Mouse (Mus musculus): ENCODE measurements at regions not wholly inside any gene's neighbourhood (a gene's known extent, or its start where the extent isn't known, plus 50 kb on each side); places are given as distances from the start of the nearest gene placed in this dataset.

DNA sequence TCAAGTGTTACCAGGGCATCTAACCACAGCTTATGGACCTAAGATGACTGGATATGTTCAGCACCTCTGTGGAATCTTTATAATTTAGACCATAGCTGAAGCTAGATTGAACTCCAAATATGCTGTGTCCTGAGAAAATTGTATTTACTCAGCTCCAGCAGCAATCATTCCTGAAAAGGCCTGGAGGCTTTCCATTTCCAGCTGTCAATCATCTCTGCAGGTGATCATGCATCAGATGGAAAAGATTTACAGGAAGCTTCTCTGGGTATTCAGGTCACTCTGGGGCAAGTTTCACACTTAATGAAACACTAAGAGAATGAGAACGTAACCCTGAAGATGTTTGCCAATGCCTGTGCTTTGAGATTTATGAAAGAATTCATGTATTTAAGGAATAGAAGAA lies 502.1 kb downstream of the Basp1 start:
- TF ChIP-seq POLR2A (IDR thresholded peaks at IDR 0.05; ENCODE audit: borderline replicate concordance, extremely low read depth, insufficient read depth, insufficient read length) = no peak
- Histone ChIP-seq H3K9ac (ENCODE audit: low read depth, low read length, severe bottlenecking) (no peak overlapping the region), H3K4me2 (replicated peaks; ENCODE audit: low read depth, low read length, severe bottlenecking) (no peak overlapping the region), H3K4me3 (replicated peaks; ENCODE audit: low read length) (no peak overlapping the region), H3K27ac (replicated peaks; ENCODE audit: low read depth, low read length) (no peak overlapping the region), H3K4me1 (ENCODE audit: control insufficient read depth, insufficient read depth, low read length) (no peaks in the 10 kb centered on the region), H3K9me3 (ENCODE audit: control insufficient read depth, low read length) (no peaks in the 10 kb centered on the region), H3K27me3 (ENCODE audit: control insufficient read depth, insufficient read depth, low read length) (no peaks in the 10 kb centered on the region), H3K36me3 (ENCODE audit: control insufficient read depth, insufficient read depth, low read length) (no peaks in the 10 kb centered on the region)
- DNase-seq (ENCODE audit: low spot score) (no peak), ATAC-seq (ENCODE audit: low FRiP score, low read depth) (no peak)
- WGBS = 58% methylated on average over 1 of the region's 1 CpGs

DNA sequence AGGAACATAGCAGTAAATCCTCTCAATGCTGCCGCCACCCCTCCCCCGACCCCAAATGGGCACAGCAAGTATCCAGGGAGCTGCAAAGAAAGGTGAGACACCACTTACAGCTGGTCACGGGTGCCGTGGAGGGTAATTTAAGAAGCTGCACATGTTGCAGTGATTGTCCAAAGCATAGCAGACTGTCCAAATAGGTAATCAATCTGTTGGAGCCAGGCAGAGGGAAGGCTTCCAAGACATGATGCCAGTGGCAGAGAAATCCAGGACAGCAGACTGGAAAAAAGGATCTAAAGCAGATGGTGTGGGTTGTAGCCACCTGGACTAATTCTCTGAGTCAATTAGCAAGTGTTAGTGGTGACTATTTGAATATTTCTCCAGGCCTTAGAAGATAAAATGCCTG lies 506.6 kb downstream of the Basp1 start:
- no peak overlapping the region for H3K4me3 ChIP-seq (replicated peaks; ENCODE audit: low read length)
- ATAC-seq (ENCODE audit: low FRiP score, low read depth) (no peak), DNase-seq (ENCODE audit: low spot score) (no peak)
- H3K4me1 ChIP-seq (ENCODE audit: control insufficient read depth, insufficient read depth, low read length) = no peaks in the 10 kb centered on the region
- no peak overlapping the region for H3K4me2 ChIP-seq (replicated peaks; ENCODE audit: low read depth, low read length, severe bottlenecking)
- no peak overlapping the region for H3K9ac ChIP-seq (ENCODE audit: low read depth, low read length, severe bottlenecking)
- H3K27ac ChIP-seq (replicated peaks; ENCODE audit: low read depth, low read length) = no peak overlapping the region
- WGBS = 41% methylated on average over 4 of the region's 4 CpGs
- H3K27me3 ChIP-seq (ENCODE audit: control insufficient read depth, insufficient read depth, low read length) = no peaks in the 10 kb centered on the region
- no peak for TF ChIP-seq POLR2A (IDR thresholded peaks at IDR 0.05; ENCODE audit: borderline replicate concordance, extremely low read depth, insufficient read depth, insufficient read length)
- H3K36me3 ChIP-seq (ENCODE audit: control insufficient read depth, insufficient read depth, low read length) = no peaks in the 10 kb centered on the region
- no peaks in the 10 kb centered on the region for H3K9me3 ChIP-seq (ENCODE audit: control insufficient read depth, low read length)

DNA sequence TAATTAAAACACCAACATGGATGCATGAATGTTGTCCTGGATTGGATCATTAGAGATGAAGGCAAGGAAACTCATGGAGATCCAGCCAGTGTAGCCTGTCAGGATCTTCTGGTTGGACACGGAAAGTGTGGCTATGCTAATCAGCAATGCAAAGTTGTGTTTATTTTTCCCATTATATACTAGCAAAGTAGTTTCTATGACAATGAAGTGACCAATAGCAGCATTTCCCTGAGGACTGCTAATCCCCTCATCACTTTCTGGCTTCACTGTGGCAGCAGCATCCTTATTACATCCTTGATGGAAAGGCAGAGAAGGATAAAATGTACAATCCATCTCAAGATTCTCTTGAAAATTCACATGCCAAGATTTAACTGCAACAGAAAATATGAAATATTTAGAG lies 534.7 kb downstream of the Basp1 start:
- H3K9ac ChIP-seq (ENCODE audit: low read depth, low read length, severe bottlenecking) = no peak overlapping the region
- TF ChIP-seq POLR2A (IDR thresholded peaks at IDR 0.05; ENCODE audit: borderline replicate concordance, extremely low read depth, insufficient read depth, insufficient read length) = no peak
- DNase-seq (ENCODE audit: low spot score) (no peak), ATAC-seq (ENCODE audit: low FRiP score, low read depth) (no peak)
- H3K36me3 ChIP-seq (ENCODE audit: control insufficient read depth, insufficient read depth, low read length) = no peaks in the 10 kb centered on the region
- H3K4me1 ChIP-seq (ENCODE audit: control insufficient read depth, insufficient read depth, low read length) = no peaks in the 10 kb centered on the region
- H3K27me3 ChIP-seq (ENCODE audit: control insufficient read depth, insufficient read depth, low read length) = no peaks in the 10 kb centered on the region
- no peak overlapping the region for H3K4me2 ChIP-seq (replicated peaks; ENCODE audit: low read depth, low read length, severe bottlenecking)
- no peak overlapping the region for H3K4me3 ChIP-seq (replicated peaks; ENCODE audit: low read length)
- WGBS = 76% methylated on average over 1 of the region's 1 CpGs
- no peak overlapping the region for H3K27ac ChIP-seq (replicated peaks; ENCODE audit: low read depth, low read length)
- H3K9me3 ChIP-seq (ENCODE audit: control insufficient read depth, low read length) = no peaks in the 10 kb centered on the region

DNA sequence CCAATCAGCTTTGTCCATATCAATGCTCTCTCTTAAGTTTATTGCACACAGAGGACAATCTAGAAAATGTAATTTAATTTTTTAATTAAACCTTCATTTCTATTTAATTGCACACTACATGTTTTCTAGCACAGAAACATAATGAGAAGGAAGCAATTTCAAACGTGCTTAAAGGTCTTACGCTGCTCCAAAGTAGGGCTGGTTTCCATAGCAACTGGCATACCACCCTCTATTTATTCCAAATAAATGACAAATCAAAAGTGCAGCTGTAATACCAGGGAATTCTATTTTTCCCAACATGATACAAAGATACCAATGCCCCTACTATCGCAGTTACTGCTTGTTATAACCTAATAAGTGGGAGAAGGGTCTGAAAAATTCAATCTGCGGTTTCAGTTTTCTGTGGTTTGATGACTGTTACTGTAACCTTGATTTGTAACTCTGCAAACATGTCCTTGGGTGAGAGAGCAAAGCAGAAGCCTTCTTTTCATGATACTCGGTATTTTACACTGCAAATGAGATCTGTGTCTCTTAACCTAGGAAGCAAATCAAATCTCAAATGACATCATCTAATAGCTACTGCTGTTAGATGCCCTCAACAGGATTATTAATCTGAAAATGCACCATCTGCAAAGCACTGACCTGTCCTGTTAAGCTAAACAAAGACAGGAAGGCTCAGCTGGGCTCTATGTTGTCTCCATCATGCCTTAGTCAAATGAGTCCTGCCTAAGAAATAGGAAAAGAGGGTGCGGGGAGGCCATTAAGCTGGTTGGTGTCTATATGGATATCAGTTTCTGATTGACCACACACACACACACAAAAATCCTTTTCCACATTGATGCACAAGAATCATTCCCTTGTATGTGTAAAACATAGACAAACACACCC lies 535.6 kb downstream of the Basp1 start:
- Histone ChIP-seq H3K4me1 (ENCODE audit: control insufficient read depth, insufficient read depth, low read length) (no peaks in the 10 kb centered on the region), H3K27me3 (ENCODE audit: control insufficient read depth, insufficient read depth, low read length) (no peaks in the 10 kb centered on the region), H3K4me2 (replicated peaks; ENCODE audit: low read depth, low read length, severe bottlenecking) (no peak overlapping the region), H3K36me3 (ENCODE audit: control insufficient read depth, insufficient read depth, low read length) (no peaks in the 10 kb centered on the region), H3K9me3 (ENCODE audit: control insufficient read depth, low read length) (no peaks in the 10 kb centered on the region), H3K4me3 (replicated peaks; ENCODE audit: low read length) (no peak overlapping the region), H3K27ac (replicated peaks; ENCODE audit: low read depth, low read length) (no peak overlapping the region), H3K9ac (ENCODE audit: low read depth, low read length, severe bottlenecking) (no peak overlapping the region)
- 69% methylated on average over 6 of the region's 6 CpGs for whole genome bisulfite sequencing
- ATAC-seq (ENCODE audit: low FRiP score, low read depth) (no peak), DNase-seq (ENCODE audit: low spot score) (no peak)
- TF ChIP-seq POLR2A (IDR thresholded peaks at IDR 0.05; ENCODE audit: borderline replicate concordance, extremely low read depth, insufficient read depth, insufficient read length) = no peak

DNA sequence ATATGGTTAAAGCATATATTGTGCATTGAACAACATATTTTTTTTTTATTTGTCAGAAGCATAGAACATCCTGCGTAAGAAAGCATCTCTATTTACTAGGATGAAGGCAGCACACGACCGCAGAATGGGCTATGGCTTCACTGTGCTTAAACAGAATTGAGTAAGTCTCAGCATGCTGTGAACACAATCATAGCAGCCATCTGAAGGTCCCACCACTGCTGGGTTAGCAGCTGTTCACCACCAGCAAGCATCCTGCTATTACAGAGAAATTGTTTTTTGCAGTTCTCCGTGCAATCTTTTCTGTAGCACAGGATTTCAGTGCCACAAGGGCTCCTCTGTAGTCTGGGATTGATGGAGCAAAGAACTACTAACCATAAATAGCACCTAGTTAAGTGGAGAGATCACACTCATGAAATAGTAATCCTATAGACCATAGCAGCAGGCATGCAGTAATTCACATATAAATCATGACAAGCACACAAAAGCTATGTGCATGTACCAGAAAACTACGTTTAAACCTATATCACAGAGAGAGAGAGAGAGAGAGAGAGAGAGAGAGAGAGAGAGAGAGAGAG lies 537.3 kb downstream of the Basp1 start:
- ATAC-seq (ENCODE audit: low FRiP score, low read depth) = no peak
- no peaks in the 10 kb centered on the region for H3K36me3 ChIP-seq (ENCODE audit: control insufficient read depth, insufficient read depth, low read length)
- H3K4me2 ChIP-seq (replicated peaks; ENCODE audit: low read depth, low read length, severe bottlenecking) = no peak overlapping the region
- no peak overlapping the region for H3K9ac ChIP-seq (ENCODE audit: low read depth, low read length, severe bottlenecking)
- TF ChIP-seq POLR2A (IDR thresholded peaks at IDR 0.05; ENCODE audit: borderline replicate concordance, extremely low read depth, insufficient read depth, insufficient read length) = no peak
- H3K4me3 ChIP-seq (replicated peaks; ENCODE audit: low read length) = no peak overlapping the region
- 65% methylated on average over 5 of the region's 5 CpGs for WGBS
- no peaks in the 10 kb centered on the region for H3K9me3 ChIP-seq (ENCODE audit: control insufficient read depth, low read length)
- no peak for DNase-seq (ENCODE audit: low spot score)
- no peaks in the 10 kb centered on the region for H3K4me1 ChIP-seq (ENCODE audit: control insufficient read depth, insufficient read depth, low read length)
- H3K27me3 ChIP-seq (ENCODE audit: control insufficient read depth, insufficient read depth, low read length) = no peaks in the 10 kb centered on the region
- H3K27ac ChIP-seq (replicated peaks; ENCODE audit: low read depth, low read length) = no peak overlapping the region
